Mouse (Mus musculus) lung, adult 18-20 months (tissue): ENCODE results near the gene Adal.

Source experiments
- DNase-seq, 2 experiments: peaks; one replicate each; pipeline ENCODE4 v3.0.0; 2022; ENCODE audit warnings: mixed read lengths in 2 of 2

The Adal gene

GRCm38 (mm10) chr2:121178828-121179479, 38.7 kb downstream of the Adal start:
- no peak for DNase-seq

- no peak for DNase-seq
These were observed 43.2 kb downstream of the Adal start for GRCm38 (mm10) chr2:121183431-121183830.

- DNase-seq, result no peak
These were observed 43.9 kb downstream of the Adal start for GRCm38 (mm10) chr2:121184142-121184541.

- no peak for DNase-seq
These were observed 48.3 kb downstream of the Adal start for GRCm38 (mm10) chr2:121188530-121188929.

- DNase-seq, result no peak
These were observed 55.2 kb downstream of the Adal start for GRCm38 (mm10) chr2:121195466-121195865.

- no peak for DNase-seq
These were observed 64.0 kb downstream of the Adal start for GRCm38 (mm10) chr2:121204276-121204675.
